Mouse (Mus musculus) megakaryocyte, embryonic 14.5 days (primary cell): ENCODE results near the gene Adam22. TPM values are rescaled to one million over a fixed set of nuclear protein-coding genes. Genes with fewer than 3 reads are reported as not detected.
A peak's percentile ranks its signal among the peaks of the same experiment; 100 is the strongest.

Experiments
- H3K27me3 ChIP-seq: replicated peaks from 2 replicates; pipeline ENCODE3; 2012; ENCODE audit warnings: inconsistent platforms
- H3K36me3 ChIP-seq: replicated peaks from 2 replicates; pipeline ENCODE3; 2012; ENCODE audit warnings: low read length, inconsistent platforms, mixed read lengths
- H3K4me1 ChIP-seq: 2 replicates; pipeline ENCODE4 v1.6.1; 2012; ENCODE audit warnings: inconsistent platforms
- H3K4me3 ChIP-seq: replicated peaks from 2 replicates; pipeline ENCODE3; 2012; ENCODE audit warnings: moderate library complexity, mild to moderate bottlenecking, inconsistent platforms
- H3K9me3 ChIP-seq: 2 replicates; pipeline ENCODE4 v1.6.1; 2012; ENCODE audit warnings: inconsistent platforms
- FLI1 ChIP-seq: IDR thresholded peaks from 2 replicates; pipeline ENCODE4 v1.6.1; 2012; ENCODE audit warnings: low read length, inconsistent platforms, mixed read lengths
- GATA1 ChIP-seq: IDR thresholded peaks from 3 replicates; pipeline ENCODE4 v1.6.1; 2012; ENCODE audit warnings: mixed read lengths, low read length, inconsistent platforms, borderline replicate concordance
- polyA plus RNA-seq: library from polyadenylated mRNA; stranded (reverse); fragments of >175 nt; gene quantifications from 2 replicates; pipeline ENCODE4 v1.2.3, GENCODE M21; 2012; ENCODE audit warnings: low replicate concordance; ENCODE audit not compliant: insufficient read depth

Gene Adam22
- polyA plus RNA-seq, 1 experiment: 0.03 TPM

GRCm38 (mm10) chr5:8368328-8368692 is 350 bp upstream of the Adam22 start:
- H3K9me3 ChIP-seq: peaks cover 16% of the 10 kb centered on the region
- H3K27me3 ChIP-seq: peaks cover 29% of the 10 kb centered on the region
- peak overlapping the region; percentile 88 for H3K4me3 ChIP-seq
- H3K36me3 ChIP-seq: no peaks in the 10 kb centered on the region
- no peak for TF ChIP-seq FLI1
- TF ChIP-seq GATA1: no peak
- H3K4me1 ChIP-seq: peaks cover 14% of the 10 kb centered on the region

GRCm38 (mm10) chr5:8366771-8367613 is 968 bp downstream of the Adam22 start:
- peaks cover 29% of the 10 kb centered on the region for H3K27me3 ChIP-seq
- H3K4me1 ChIP-seq: peaks cover 14% of the 10 kb centered on the region
- H3K4me3 ChIP-seq: peak overlapping the region; percentile 74
- TF ChIP-seq FLI1 (no peak), GATA1 (no peak)
- H3K9me3 ChIP-seq: peaks cover 16% of the 10 kb centered on the region
- H3K36me3 ChIP-seq: no peaks in the 10 kb centered on the region

- Histone ChIP-seq H3K27me3 (peaks cover 11% of the 10 kb centered on the region), H3K36me3 (no peaks in the 10 kb centered on the region), H3K4me3 (no peak overlapping the region), H3K4me1 (peaks cover 7% of the 10 kb centered on the region; the same call in 1 of the 2 replicates), H3K9me3 (peaks cover 7% of the 10 kb centered on the region)
- TF ChIP-seq GATA1 (no peak), FLI1 (no peak)
These were observed 5.6 kb downstream of the Adam22 start for GRCm38 (mm10) chr5:8362361-8362760.

- Histone ChIP-seq H3K9me3 (no peaks in the 10 kb centered on the region), H3K27me3 (no peaks in the 10 kb centered on the region), H3K36me3 (no peaks in the 10 kb centered on the region), H3K4me3 (no peak overlapping the region), H3K4me1 (peaks cover 5% of the 10 kb centered on the region)
- no peak for TF ChIP-seq GATA1
- no peak for TF ChIP-seq FLI1
These were observed 10.3 kb downstream of the Adam22 start for GRCm38 (mm10) chr5:8357677-8358076.

GRCm38 (mm10) chr5:8356885-8357651 is 10.9 kb downstream of the Adam22 start:
- Histone ChIP-seq H3K27me3 (no peaks in the 10 kb centered on the region), H3K4me3 (peak overlapping the region; percentile 72), H3K36me3 (no peaks in the 10 kb centered on the region), H3K9me3 (no peaks in the 10 kb centered on the region), H3K4me1 (peaks cover 5% of the 10 kb centered on the region)
- no peak for TF ChIP-seq GATA1
- no peak for TF ChIP-seq FLI1

- H3K4me1 ChIP-seq: peaks cover 5% of the 10 kb centered on the region
- H3K9me3 ChIP-seq: no peaks in the 10 kb centered on the region
- no peaks in the 10 kb centered on the region for H3K27me3 ChIP-seq
- H3K4me3 ChIP-seq: no peak overlapping the region
- TF ChIP-seq FLI1 (no peak), GATA1 (no peak)
- H3K36me3 ChIP-seq: no peaks in the 10 kb centered on the region
These were observed 11.6 kb downstream of the Adam22 start for GRCm38 (mm10) chr5:8356326-8356725.

GRCm38 (mm10) chr5:8349557-8349956 is 18.4 kb downstream of the Adam22 start:
- no peak overlapping the region for H3K4me3 ChIP-seq

GRCm38 (mm10) chr5:8346329-8346728 is 21.6 kb downstream of the Adam22 start:
- Histone ChIP-seq H3K4me1 (no peaks in the 10 kb centered on the region), H3K4me3 (no peak overlapping the region), H3K9me3 (no peaks in the 10 kb centered on the region), H3K27me3 (no peaks in the 10 kb centered on the region), H3K36me3 (no peaks in the 10 kb centered on the region)
- TF ChIP-seq GATA1 (no peak), FLI1 (no peak)

More at GRCm38 (mm10) chr5:8349557-8349956, 18.4 kb downstream of the Adam22 start:
- no peaks in the 10 kb centered on the region for H3K9me3 ChIP-seq
- H3K4me1 ChIP-seq: no peaks in the 10 kb centered on the region
- no peaks in the 10 kb centered on the region for H3K27me3 ChIP-seq
- TF ChIP-seq GATA1 (no peak), FLI1 (no peak)
- H3K36me3 ChIP-seq: no peaks in the 10 kb centered on the region

- Histone ChIP-seq H3K4me1 (no peaks in the 10 kb centered on the region), H3K27me3 (no peaks in the 10 kb centered on the region), H3K4me3 (no peak overlapping the region), H3K36me3 (no peaks in the 10 kb centered on the region), H3K9me3 (no peaks in the 10 kb centered on the region)
- TF ChIP-seq FLI1 (no peak), GATA1 (no peak)
These were observed 24.7 kb downstream of the Adam22 start for GRCm38 (mm10) chr5:8343296-8343695.

GRCm38 (mm10) chr5:8341676-8342075 is 26.3 kb downstream of the Adam22 start:
- Histone ChIP-seq H3K27me3 (no peaks in the 10 kb centered on the region), H3K4me3 (no peak overlapping the region), H3K9me3 (no peaks in the 10 kb centered on the region), H3K4me1 (no peaks in the 10 kb centered on the region), H3K36me3 (no peaks in the 10 kb centered on the region)
- no peak for TF ChIP-seq FLI1
- TF ChIP-seq GATA1: no peak
